Mouse (Mus musculus) intestine, postnatal 0 days (tissue): ENCODE data around the gene Sema5a. TPM values are rescaled to one million over a fixed set of nuclear protein-coding genes. Genes with fewer than 3 reads are reported as not detected.

ENCODE experiments used
- ATAC-seq: fragments of 200-750 bp; cut with Nextera tagmentation; 2 replicates; pipeline ENCODE4 v1.8.0; 2017; ENCODE audit warnings: mild to moderate bottlenecking, moderate TSS enrichment, moderate library complexity
- H3K27ac ChIP-seq: fragments of 300-500 bp; sonication (generic); 2 replicates; pipeline ENCODE4 v1.5.1; 2014; ENCODE audit warnings: mild to moderate bottlenecking, low read depth, low read length, moderate library complexity
- H3K27me3 ChIP-seq: fragments of 300-500 bp; sonication (generic); replicated peaks from 2 replicates; pipeline ENCODE4 v1.6.1; 2014; ENCODE audit warnings: low read length, mixed read lengths; ENCODE audit not compliant: control insufficient read depth, insufficient read depth
- H3K36me3 ChIP-seq: fragments of 300-500 bp; sonication (generic); 2 replicates; pipeline ENCODE4 v1.6.1; 2014; ENCODE audit warnings: mild to moderate bottlenecking, moderate library complexity; ENCODE audit not compliant: control insufficient read depth, insufficient read depth
- H3K4me1 ChIP-seq: fragments of 300-500 bp; sonication (generic); replicated peaks from 2 replicates; pipeline ENCODE4 v1.6.1; 2014; ENCODE audit warnings: antibody characterized with exemption, low read length, mixed read lengths; ENCODE audit not compliant: control insufficient read depth, insufficient read depth
- H3K4me2 ChIP-seq: fragments of 300-500 bp; sonication (generic); replicated peaks from 2 replicates; pipeline ENCODE4 v1.6.1; 2014; ENCODE audit warnings: low read depth, mild to moderate bottlenecking, moderate library complexity
- H3K4me3 ChIP-seq: fragments of 300-500 bp; sonication (generic); 2 replicates; pipeline ENCODE4 v1.5.1; 2014; ENCODE audit warnings: low read depth, low read length
- H3K9ac ChIP-seq: fragments of 300-500 bp; sonication (generic); 2 replicates; pipeline ENCODE4 v1.6.1; 2014; ENCODE audit warnings: mild to moderate bottlenecking, low read depth, low read length
- H3K9me3 ChIP-seq: fragments of 300-500 bp; sonication (generic); 2 replicates; pipeline ENCODE4 v1.6.1; 2016; ENCODE audit warnings: mixed run types; ENCODE audit not compliant: control insufficient read depth
- CTCF ChIP-seq: sonication (generic); IDR thresholded peaks from 2 replicates; pipeline ENCODE4 v1.5.1; 2016; ENCODE audit warnings: low read depth, mild to moderate bottlenecking, control low read depth, antibody characterized with exemption, moderate library complexity
- WGBS: fragments of 180-500 bp; shearing (Covaris S2); extraction: QIAGEN DNeasy Blood & Tissue Kit; methylation state at CpG from one replicate; pipeline ENCODE4 v1.1.7; 2014; 5-methylcytosine and 5-hydroxymethylcytosine counted together
- polyA plus RNA-seq: library from polyadenylated mRNA; unstranded; fragments of >200 nt; fragmentation: Nextera tagmentation; extraction: Ambion mirVana; gene quantifications from 2 replicates; pipeline ENCODE4 v1.2.1, GENCODE M21; 2015

Gene Sema5a
- polyA plus RNA-seq, 1 experiment from 2014 or later, result 5.1 TPM

GRCm38 (mm10) chr15:32647061-32647687, 402.6 kb downstream of the Sema5a start:
- no peak for ATAC-seq
- 65% methylated on average over 1 of the region's 1 CpGs for WGBS
- H3K4me3 ChIP-seq, result no peak overlapping the region

DNA sequence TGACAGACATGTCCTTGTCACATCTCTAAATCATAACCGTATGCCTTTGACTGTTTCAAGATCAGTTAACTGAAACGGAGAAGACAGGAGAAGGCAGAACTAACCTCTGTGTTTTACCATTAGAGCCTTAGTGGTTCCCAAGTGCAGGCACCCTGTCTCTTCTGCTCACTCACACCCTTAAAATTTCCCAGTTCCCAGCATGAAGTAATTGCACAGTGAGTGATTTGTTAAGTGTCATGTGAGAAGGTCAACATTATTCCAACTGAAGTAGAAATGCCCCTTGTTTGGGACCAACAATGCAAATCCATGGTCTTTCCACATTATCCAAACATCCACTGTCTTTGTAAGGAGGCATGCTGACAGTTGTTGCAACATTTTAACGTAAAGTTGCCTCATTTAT, 409.4 kb downstream of the Sema5a start:
- 85% methylated on average over 3 of the region's 3 CpGs for WGBS

More at GRCm38 (mm10) chr15:32647061-32647687, 402.6 kb downstream of the Sema5a start:
- Histone ChIP-seq H3K36me3 (no peaks in the 10 kb centered on the region), H3K4me1 (no peaks in the 10 kb centered on the region), H3K4me2 (no peak overlapping the region), H3K9me3 (no peaks in the 10 kb centered on the region), H3K27ac (no peak overlapping the region), H3K9ac (no peak overlapping the region), H3K27me3 (no peaks in the 10 kb centered on the region)
- no peak for TF ChIP-seq CTCF

GRCm38 (mm10) chr15:32656017-32656416, 411.4 kb downstream of the Sema5a start:
- Histone ChIP-seq H3K4me2 (no peak overlapping the region), H3K36me3 (no peaks in the 10 kb centered on the region), H3K9me3 (no peaks in the 10 kb centered on the region), H3K9ac (no peak overlapping the region), H3K4me3 (no peak overlapping the region), H3K27me3 (no peaks in the 10 kb centered on the region), H3K4me1 (no peaks in the 10 kb centered on the region), H3K27ac (no peak overlapping the region)
- TF ChIP-seq CTCF, result no peak
- no peak for ATAC-seq
- 66% methylated on average over 4 of the region's 4 CpGs for WGBS

More for the DNA sequence above, 409.4 kb downstream of the Sema5a start:
- no peak overlapping the region for H3K9ac ChIP-seq
- no peak overlapping the region for H3K4me2 ChIP-seq
- no peak overlapping the region for H3K27ac ChIP-seq
- no peaks in the 10 kb centered on the region for H3K4me1 ChIP-seq
- H3K36me3 ChIP-seq, result no peaks in the 10 kb centered on the region
- TF ChIP-seq CTCF, result no peak
- no peaks in the 10 kb centered on the region for H3K27me3 ChIP-seq
- no peaks in the 10 kb centered on the region for H3K9me3 ChIP-seq
- ATAC-seq, result no peak
- no peak overlapping the region for H3K4me3 ChIP-seq

DNA sequence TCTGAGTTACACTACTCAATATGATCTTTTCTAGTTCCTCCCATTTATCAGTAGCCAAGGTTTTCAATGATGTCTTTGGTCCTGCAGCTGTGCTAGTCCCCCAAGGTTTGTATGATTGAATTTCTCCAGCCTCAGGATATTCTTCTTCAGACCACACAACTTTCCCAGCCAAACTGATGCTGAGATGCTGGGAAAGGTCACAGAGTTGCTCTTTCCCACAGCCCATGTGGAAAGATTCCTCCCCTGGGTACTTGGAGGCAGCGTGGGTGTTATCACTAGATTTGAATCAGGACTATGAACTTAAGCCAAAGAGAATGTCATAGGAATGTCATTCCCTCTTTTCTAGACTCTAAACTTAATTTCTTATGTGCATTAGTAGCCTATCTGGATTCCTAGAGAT, 431.8 kb downstream of the Sema5a start:
- H3K36me3 ChIP-seq, result no peaks in the 10 kb centered on the region
- no peak overlapping the region for H3K4me2 ChIP-seq
- no peak overlapping the region for H3K27ac ChIP-seq
- no peak for TF ChIP-seq CTCF
- no peaks in the 10 kb centered on the region for H3K9me3 ChIP-seq
- H3K4me1 ChIP-seq, result no peaks in the 10 kb centered on the region
- H3K4me3 ChIP-seq, result no peak overlapping the region
- 71% methylated on average over 1 of the region's 1 CpGs for WGBS
- no peak overlapping the region for H3K9ac ChIP-seq
- no peak for ATAC-seq
- H3K27me3 ChIP-seq, result no peaks in the 10 kb centered on the region

DNA sequence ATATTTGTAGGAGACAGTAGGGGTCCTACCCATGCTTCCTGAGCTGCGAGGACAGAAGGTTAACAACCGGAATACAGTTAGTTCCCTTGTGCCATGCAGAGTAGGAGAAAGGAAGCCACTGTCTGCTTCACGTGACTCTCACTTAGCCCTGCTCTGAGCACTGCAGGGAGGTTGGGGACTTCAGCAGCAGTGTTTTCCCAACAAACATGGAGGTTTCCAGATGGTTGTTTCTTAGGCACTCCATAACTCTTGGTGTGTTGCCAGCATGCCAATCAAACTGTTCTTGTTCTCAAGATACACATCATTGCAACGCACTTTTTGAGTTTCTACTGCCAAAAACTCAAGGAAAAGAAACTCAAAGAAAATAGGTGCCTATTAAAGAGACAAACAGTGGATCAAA, 440.5 kb downstream of the Sema5a start:
- Histone ChIP-seq H3K27me3 (no peaks in the 10 kb centered on the region), H3K4me1 (no peaks in the 10 kb centered on the region), H3K27ac (no peak overlapping the region), H3K9ac (no peak overlapping the region), H3K4me2 (no peak overlapping the region), H3K4me3 (no peak overlapping the region), H3K36me3 (peaks cover 4% of the 10 kb centered on the region; the same call in 1 of the 2 replicates), H3K9me3 (no peaks in the 10 kb centered on the region)
- 83% methylated on average over 4 of the region's 4 CpGs for WGBS
- no peak for TF ChIP-seq CTCF
- ATAC-seq, result no peak

GRCm38 (mm10) chr15:32691021-32691420, 446.4 kb downstream of the Sema5a start:
- Histone ChIP-seq H3K9me3 (no peaks in the 10 kb centered on the region), H3K4me3 (no peak overlapping the region), H3K9ac (no peak overlapping the region), H3K4me1 (no peaks in the 10 kb centered on the region), H3K36me3 (peaks cover 4% of the 10 kb centered on the region; the same call in 1 of the 2 replicates), H3K4me2 (no peak overlapping the region), H3K27ac (no peak overlapping the region), H3K27me3 (no peaks in the 10 kb centered on the region)
- no peak for TF ChIP-seq CTCF
- no peak for ATAC-seq
